ENCODE assay signal across 16 mouse cellular contexts in the genomic region with DNA sequence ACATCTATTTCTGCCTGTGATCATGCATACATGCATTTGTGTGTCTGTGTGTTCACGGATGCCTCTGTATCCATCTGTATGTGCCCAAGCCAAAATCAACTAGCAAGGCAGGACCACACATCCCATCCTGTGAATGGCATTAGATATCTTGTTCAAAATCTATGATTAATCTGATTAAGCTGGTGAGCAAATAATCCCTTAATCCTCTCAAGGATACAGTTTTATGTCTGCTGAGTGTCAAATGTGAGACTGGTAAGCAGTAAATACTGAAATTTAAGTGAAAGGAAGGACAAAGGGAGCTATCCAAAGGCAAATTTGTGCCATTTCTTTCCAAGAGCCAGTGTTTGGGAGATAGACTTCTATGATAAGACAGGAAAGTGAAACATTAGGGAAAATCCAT.
"Had no signal": no experiment of that assay in that cellular context is flagged by ENCODE, and none has a peak within 500 bp of the region (broad histone marks: within the 10 kb centered on the region; RNA-seq: fewer than 3 reads in every experiment).

No protein-coding gene starts in this region.

- DNase-seq: right cerebral cortex, adult 18-20 months; right cerebral cortex, postnatal 14 days; right cerebral cortex, postnatal 25 days; right cerebral cortex, postnatal 4 days; spleen, adult 18-20 months; thymus, adult 18-20 months; thymus, adult 2 months; thymus, postnatal 14 days; thymus, postnatal 25 days; thymus, postnatal 36 days; thymus, postnatal 4 days had no signal

- H3K27ac ChIP-seq: neural tube, embryonic 12.5 days; neural tube, embryonic 13.5 days; neural tube, embryonic 15.5 days; stomach, embryonic 15.5 days; stomach, postnatal 0 days had no signal

- H3K4me1 ChIP-seq: neural tube, embryonic 13.5 days; neural tube, embryonic 15.5 days; stomach, embryonic 15.5 days had no signal

- H3K9ac ChIP-seq: neural tube, embryonic 12.5 days; neural tube, embryonic 13.5 days; neural tube, embryonic 15.5 days; stomach, embryonic 15.5 days had no signal

- H3K4me2 ChIP-seq: neural tube, embryonic 12.5 days; neural tube, embryonic 13.5 days; neural tube, embryonic 15.5 days; stomach, embryonic 15.5 days had no signal

- H3K9me3 ChIP-seq: neural tube, embryonic 12.5 days; neural tube, embryonic 13.5 days; neural tube, embryonic 15.5 days; stomach, embryonic 15.5 days had no signal

- H3K36me3 ChIP-seq: neural tube, embryonic 12.5 days; neural tube, embryonic 13.5 days; neural tube, embryonic 15.5 days; stomach, embryonic 15.5 days had no signal

- H3K27me3 ChIP-seq: neural tube, embryonic 12.5 days; neural tube, embryonic 15.5 days; stomach, embryonic 15.5 days had no signal

- H3K4me3 ChIP-seq: neural tube, embryonic 12.5 days; neural tube, embryonic 13.5 days; neural tube, embryonic 15.5 days; stomach, embryonic 15.5 days had no signal
